Mouse (Mus musculus) 3134 (cell line): ENCODE results near the gene Myo1e.
"Not testable (repeated sequence)": the region's sequence is repeated elsewhere in the genome, so short reads cannot be mapped to it uniquely, and the experiment has no call there.

Experiments used
- DNase-seq: peaks from one replicate; pipeline ENCODE4 v3.0.0-alpha.2; 2011; ENCODE audit warnings: low spot score; ENCODE audit not compliant: insufficient read length; ENCODE audit errors: extremely low read depth

The Myo1e gene

GRCm38 (mm10) chr9:70249881-70250681, 42.9 kb downstream of the Myo1e start:
- DNase-seq = peak; percentile 82

DNA sequence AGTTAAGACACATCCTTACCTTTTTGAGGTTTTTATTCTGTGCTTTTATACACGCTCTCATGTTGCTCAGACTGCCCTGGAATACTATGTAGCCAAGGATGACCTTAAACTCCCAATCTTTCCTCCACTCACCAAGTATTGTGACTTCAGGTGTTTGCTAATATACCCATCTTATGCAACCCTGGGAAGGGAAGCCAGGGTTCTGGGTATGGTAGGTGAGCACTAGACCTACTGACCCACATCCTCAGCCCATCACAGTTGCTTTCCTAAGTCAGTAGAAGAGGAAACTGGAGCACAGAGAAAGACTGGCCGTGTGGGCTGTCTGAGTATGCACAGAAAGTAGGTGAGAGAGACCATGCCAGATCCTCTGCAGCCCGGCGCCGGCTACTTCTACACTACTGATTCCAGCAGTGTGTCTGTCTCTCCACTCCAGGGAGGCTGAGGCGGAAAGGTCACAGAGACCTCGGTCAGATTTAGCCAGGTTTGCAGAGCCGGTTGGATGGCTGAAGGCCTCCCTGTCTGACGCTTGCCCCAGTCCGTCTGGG, 44.4 kb downstream of the Myo1e start:
- no peak for DNase-seq

- no peak for DNase-seq
Measured at GRCm38 (mm10) chr9:70253016-70253415, 45.9 kb downstream of the Myo1e start.

- DNase-seq = no peak
Measured at GRCm38 (mm10) chr9:70255005-70255404, 47.9 kb downstream of the Myo1e start.

GRCm38 (mm10) chr9:70256027-70256426, 48.9 kb downstream of the Myo1e start:
- not testable (repeated sequence) for DNase-seq

GRCm38 (mm10) chr9:70257289-70258101, 50.3 kb downstream of the Myo1e start:
- DNase-seq = peak; percentile 69

DNA sequence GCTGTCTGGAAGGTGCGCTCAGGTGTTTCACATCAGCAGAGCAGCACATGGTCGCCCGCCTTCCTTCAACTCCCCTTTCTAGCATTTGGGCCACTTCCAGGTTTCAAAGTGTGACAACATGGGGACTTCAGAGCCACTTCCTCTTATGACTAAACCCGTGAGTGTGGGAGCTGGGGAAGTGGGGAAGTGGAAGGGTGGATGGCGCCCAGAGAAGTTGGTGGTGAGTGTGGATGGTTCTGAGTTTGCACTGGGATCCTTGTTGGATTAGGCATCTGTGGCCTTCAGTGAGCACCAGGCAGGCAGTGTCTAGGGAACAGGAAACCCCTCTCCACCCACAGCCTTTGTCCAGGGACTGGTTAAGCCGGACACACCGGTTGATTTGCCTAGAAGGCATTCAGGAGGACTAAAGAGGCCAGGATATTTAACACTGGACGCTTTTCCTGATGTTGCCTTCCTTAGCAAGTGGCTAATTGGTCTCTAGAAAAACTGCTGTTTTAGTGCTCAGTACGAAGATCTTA, 53.2 kb downstream of the Myo1e start:
- DNase-seq = peak; percentile 32

DNA sequence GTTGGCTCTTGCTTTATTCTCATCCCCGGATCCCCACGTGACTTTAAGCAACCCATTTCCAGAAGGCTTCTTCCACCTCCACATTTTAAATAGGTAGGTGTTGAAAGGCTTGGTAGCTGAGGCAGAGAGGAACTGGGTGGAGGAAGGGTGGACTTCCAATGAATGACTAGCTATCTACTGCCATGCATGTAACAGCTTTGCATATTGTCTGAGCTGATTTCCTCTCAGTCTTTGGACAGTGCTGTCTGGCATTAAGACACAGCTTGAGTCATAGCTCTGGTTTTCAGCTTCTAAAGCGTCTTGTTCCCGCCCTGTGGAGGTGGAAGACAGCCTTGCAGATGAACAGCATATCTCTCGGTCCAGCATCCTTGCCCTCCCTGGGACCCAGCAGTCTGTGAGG, 54.5 kb downstream of the Myo1e start:
- peak; percentile 54 for DNase-seq

GRCm38 (mm10) chr9:70263134-70263533, 56.0 kb downstream of the Myo1e start:
- DNase-seq = no peak

DNA sequence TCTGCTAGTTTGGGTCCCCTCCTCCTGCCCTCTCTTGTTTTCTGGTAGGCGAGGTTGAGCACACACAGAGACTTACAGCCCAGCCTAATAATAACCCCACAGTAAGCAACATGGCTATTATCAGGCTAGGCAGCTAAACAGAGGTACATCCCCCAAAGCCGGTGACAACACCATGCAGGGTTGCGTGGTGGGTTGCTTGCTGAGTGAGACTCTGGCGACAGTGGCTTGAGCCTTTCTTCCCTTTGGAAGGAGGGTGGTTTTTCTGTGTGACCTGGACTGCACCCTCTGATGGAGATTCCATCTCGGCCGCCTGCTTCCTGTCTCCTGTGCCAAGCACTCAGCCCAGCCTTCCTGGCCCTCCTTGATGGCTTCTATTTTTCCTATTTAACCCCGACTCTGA, 56.6 kb downstream of the Myo1e start:
- no peak for DNase-seq

DNA sequence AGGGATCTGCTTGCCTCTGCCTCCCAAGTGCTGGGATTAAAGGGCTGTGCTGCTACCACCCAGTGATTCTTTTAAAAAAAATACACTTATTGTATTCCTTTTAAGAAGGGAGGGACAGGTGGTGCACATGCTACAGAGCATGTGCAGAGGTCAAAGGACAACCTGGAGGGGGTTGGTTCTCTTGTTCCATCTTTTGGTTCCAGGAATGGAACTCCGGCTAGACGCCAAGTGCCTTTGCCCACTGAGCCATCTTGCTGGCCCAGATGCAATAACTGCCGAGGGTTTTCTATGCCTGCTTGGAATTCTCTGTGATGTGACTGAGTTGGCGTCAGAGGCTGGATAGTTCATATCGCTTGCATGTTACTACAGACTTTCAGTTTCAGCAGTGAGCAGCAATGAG, 58.4 kb downstream of the Myo1e start:
- no peak for DNase-seq

DNA sequence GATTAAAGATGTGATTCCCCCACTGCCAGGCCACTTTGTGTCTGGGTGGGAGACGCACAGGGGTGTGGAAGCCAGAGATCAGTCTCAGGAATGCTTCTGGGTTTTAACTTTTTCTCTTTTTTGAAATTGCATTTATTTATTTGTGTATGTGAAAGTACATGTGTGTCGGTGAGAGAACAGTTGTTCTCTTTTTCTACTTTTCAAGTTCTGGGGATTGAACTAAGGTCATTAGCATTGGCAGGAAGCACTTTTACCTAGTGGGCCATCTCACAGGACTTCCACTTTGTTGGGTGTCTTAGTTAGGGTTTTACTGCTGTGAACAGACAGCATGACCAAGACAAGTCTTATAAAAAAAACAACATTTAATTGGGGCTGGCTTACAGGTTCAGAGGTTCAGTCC, 59.0 kb downstream of the Myo1e start:
- no peak for DNase-seq

DNA sequence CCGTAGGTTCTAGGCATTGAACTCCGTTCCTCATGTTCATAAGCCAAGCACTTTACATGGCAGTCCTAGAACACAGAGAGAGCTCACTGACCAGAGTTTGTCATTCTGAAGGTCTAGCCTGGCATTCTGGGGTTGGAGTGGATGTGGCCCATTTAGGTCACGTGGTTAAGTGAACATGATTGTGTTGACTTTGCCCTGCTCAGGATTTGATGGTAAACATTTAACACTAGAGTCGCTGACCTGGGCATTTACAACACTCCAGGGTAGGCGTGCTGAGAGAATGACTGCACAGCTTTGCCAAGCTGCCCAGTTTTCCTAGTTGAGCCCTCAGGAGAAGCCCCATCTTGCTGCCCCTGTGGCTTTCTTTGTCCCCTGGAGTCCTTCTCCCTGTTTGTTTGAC, 60.0 kb downstream of the Myo1e start:
- DNase-seq = no peak

- DNase-seq = no peak
Measured at GRCm38 (mm10) chr9:70269349-70269748, 62.2 kb downstream of the Myo1e start.

- no peak for DNase-seq
Measured at GRCm38 (mm10) chr9:70270468-70270867, 63.3 kb downstream of the Myo1e start.

GRCm38 (mm10) chr9:70271137-70271536, 64.0 kb downstream of the Myo1e start:
- no peak for DNase-seq

DNA sequence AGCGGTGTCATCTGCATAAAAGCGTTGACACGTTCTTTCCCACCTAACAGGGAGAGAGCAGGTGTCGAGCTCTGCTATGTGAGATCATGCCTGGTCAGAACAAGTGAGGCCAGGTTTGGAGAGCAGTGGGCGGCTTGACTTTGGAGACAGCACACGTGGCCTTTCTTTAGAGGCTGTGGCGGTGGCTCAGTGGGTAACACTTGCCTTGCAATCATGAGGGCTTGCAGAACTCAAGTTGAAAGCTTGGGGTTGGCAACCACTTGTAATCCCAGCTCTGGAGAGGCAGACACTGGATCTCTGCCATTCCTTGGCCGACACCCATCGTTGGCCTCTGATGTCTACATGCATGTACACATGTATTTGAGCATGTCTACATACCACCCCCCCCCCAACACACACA, 64.5 kb downstream of the Myo1e start:
- DNase-seq = no peak

DNA sequence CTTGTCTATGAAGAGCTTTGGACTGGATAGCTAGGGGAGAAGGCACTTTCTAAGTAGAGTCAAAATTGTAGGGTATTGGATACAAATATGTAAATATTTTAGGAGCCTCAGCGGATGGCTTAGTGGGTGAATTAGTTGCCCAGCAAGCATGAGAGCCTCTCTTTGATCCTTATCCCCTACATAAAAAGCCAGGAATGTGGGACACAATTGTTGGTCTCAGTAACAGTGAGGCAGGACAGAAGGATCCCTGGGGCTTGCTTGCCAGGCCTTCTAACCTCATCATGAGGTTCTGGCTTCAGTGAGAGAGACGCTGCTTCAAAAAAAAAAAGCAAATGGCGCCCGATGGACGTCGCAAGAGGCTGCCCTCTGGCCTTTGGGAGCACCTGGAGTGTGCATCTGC, 66.9 kb downstream of the Myo1e start:
- DNase-seq = no peak

GRCm38 (mm10) chr9:70274476-70274875, 67.3 kb downstream of the Myo1e start:
- DNase-seq = peak; percentile 28

DNA sequence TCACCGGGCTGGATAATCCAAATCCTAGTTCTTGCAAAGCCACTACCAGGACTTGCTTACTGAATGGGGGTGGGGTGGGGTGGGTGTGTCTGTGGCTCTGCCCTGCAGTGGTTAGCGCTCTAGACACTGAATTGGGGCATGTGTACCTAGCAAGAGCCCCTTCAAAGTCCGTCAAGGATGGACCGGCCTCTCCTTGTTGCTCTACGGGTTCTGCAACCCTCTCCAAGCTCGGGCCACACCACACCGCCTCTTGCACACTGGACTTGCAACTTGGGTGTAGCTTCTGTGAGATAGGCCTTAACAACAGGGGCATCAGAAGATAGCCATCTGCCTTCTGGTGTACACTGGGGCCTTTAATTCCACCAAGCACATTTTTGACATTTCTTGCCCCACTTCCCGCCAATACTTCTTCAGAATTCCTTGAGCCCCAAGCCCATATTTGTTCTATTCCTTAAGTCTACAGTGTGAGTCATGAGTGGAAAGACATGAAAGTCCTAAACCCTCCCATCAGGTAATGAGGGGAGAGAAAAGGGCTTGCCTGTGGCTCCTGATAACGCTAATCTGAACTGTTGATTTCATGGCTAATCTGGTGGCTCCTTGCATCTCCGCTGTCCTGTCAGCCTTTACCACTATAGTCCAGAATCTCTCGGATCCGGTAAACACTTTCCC, 67.9 kb downstream of the Myo1e start:
- no peak for DNase-seq

- no peak for DNase-seq
Measured at GRCm38 (mm10) chr9:70277076-70277475, 69.9 kb downstream of the Myo1e start.
